Mouse (Mus musculus): Measurements from ENCODE around the gene Gas6. TPM values are rescaled to one million over a fixed set of nuclear protein-coding genes. Genes with fewer than 3 reads are reported as not detected.

Gas6 gene
- not detected for polyA plus RNA-seq (2017; shearing (Covaris generic))

DNA sequence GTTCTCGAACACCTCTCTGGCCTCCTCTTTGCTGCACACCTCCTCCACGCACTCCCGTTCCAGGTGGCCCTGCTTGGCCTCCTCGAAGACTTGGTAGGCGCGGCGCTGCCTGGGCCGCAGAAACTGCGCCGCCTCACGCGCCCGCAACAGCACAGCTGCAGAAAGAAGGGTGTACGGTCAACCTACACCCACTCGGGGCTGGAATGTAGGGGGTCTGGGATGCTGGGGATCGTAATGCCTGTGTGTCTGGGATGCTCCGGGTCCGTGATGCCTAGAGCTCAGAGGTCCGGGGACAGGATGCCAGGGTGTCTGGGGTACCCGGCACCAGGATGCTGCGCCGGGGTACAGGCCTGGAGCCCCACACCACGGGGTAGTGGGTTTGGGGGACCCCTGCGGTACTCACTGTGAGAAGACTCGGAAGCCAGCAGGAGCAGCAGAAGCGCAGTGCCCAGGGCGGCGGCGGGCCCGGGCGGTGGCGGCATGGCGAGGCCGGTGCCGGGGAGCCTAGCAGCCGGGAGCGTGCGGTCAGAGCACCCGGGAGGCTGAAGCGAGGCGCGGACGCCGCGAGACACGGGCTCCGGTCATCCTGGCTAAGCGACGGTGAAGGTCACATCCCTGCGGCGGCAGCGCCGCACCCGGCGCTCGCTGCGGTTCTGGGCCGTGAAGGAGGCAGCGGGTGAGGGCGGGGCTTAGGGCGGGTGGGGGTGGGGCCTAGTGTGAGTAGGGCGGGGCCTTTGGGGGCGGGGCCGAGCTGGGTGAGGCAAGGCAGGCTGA, at the start of gene Gas6:
Gene Gas6, minus strand, starts transcription at position 633 of the 774 bp plus-strand sequence.

DNA sequence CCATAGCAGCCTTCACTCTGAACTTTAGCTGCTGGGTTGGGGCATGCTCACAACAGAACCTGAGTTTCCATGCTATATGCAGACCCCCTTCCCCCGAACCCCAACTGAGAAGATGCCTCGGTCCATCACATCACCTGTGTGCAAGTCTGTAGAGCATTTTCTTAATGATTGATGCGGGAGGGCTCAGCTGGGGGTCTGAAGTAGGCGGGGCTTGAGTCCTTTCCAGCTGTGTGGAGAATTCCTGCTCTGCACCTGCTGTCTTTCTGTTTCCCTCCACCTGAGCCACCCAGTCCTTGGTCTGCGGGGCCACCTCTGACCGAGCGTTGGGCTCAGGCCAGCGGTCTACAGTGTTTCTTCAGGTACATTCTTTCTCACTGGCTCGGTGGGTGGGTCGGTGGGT, 59.4 kb downstream of the Gas6 start, which contains the start of gene Tmem255b:
Gene Tmem255b, plus strand, starts transcription at position 301 of the 400 bp plus-strand sequence.

Other genes with a start within 250 kb of the Gas6 start
- gene Adprhl1, start 240.3 kb downstream of the Gas6 start, polyA plus RNA-seq (2017; shearing (Covaris generic)) = not detected
- gene Dcun1d2, start 206.4 kb downstream of the Gas6 start, polyA plus RNA-seq (2017; shearing (Covaris generic)) = 17.3 TPM
- gene Tmco3, start 206.3 kb downstream of the Gas6 start, polyA plus RNA-seq (2017; shearing (Covaris generic)) = 25.1 TPM
- 40.7 TPM for gene Tfdp1, start 155.7 kb downstream of the Gas6 start, polyA plus RNA-seq (2017; shearing (Covaris generic))
- gene Atp4b, start 97.7 kb downstream of the Gas6 start, polyA plus RNA-seq (2017; shearing (Covaris generic)) = not detected
- gene Grk1, start 89.4 kb downstream of the Gas6 start, polyA plus RNA-seq (2017; shearing (Covaris generic)) = not detected
- not detected for gene Tmem255b, start 59.3 kb downstream of the Gas6 start, polyA plus RNA-seq (2017; shearing (Covaris generic))
- gene 1700029H14Rik, start 68.0 kb upstream of the Gas6 start, polyA plus RNA-seq (2017; shearing (Covaris generic)) = not detected
- 280 TPM for gene Rasa3, start 183.1 kb upstream of the Gas6 start, polyA plus RNA-seq (2017; shearing (Covaris generic))
- gene Cfap97d2, start 211.4 kb upstream of the Gas6 start, polyA plus RNA-seq (2017; shearing (Covaris generic)) = not detected